Mouse (Mus musculus) liver, embryonic 13.5 days (tissue): ENCODE data around the gene Kdelc2. TPM values are rescaled to one million over a fixed set of nuclear protein-coding genes. Genes with fewer than 3 reads are reported as not detected.

Experiments
- ATAC-seq: fragments of 200-750 bp; cut with Nextera tagmentation; 2 replicates; pipeline ENCODE4 v1.8.0; 2017; ENCODE audit warnings: low read depth, mild to moderate bottlenecking, moderate number of reproducible peaks, moderate library complexity
- DNase-seq: peaks from one replicate; pipeline ENCODE4 v3.0.0; 2022
- H3K27ac ChIP-seq: fragments of 300-500 bp; sonication (generic); 2 replicates; pipeline ENCODE4 v1.5.1; 2015; ENCODE audit warnings: moderate library complexity, mild to moderate bottlenecking, inconsistent platforms
- H3K27me3 ChIP-seq: fragments of 300-500 bp; sonication (generic); 2 replicates; pipeline ENCODE4 v1.6.1; 2015; ENCODE audit warnings: mild to moderate bottlenecking, inconsistent platforms
- H3K36me3 ChIP-seq: fragments of 300-500 bp; sonication (generic); 2 replicates; pipeline ENCODE4 v1.6.1; 2015; ENCODE audit warnings: mild to moderate bottlenecking, inconsistent platforms
- H3K4me1 ChIP-seq: fragments of 300-500 bp; sonication (generic); replicated peaks from 2 replicates; pipeline ENCODE4 v1.6.1; 2015; ENCODE audit warnings: inconsistent platforms
- H3K4me2 ChIP-seq: fragments of 300-500 bp; sonication (generic); 2 replicates; pipeline ENCODE4 v1.6.1; 2015; ENCODE audit warnings: inconsistent platforms, mild to moderate bottlenecking, moderate library complexity
- H3K4me3 ChIP-seq: fragments of 300-500 bp; sonication (generic); replicated peaks from 2 replicates; pipeline ENCODE4 v1.5.1; 2015; ENCODE audit warnings: mild to moderate bottlenecking, inconsistent platforms
- H3K9ac ChIP-seq: fragments of 300-500 bp; sonication (generic); 2 replicates; pipeline ENCODE4 v1.6.1; 2015; ENCODE audit warnings: mild to moderate bottlenecking, inconsistent platforms
- H3K9me3 ChIP-seq: fragments of 300-500 bp; sonication (generic); replicated peaks from 2 replicates; pipeline ENCODE4 v1.6.1; 2016; ENCODE audit warnings: inconsistent platforms
- WGBS: fragments of 180-500 bp; shearing (Covaris S2); methylation state at CpG from one replicate; pipeline ENCODE4 v1.1.7; 2015; ENCODE audit not compliant: insufficient replicate concordance; 5-methylcytosine and 5-hydroxymethylcytosine counted together
- polyA plus RNA-seq: library from polyadenylated mRNA; unstranded; fragments of >200 nt; fragmentation: Nextera tagmentation; extraction: Ambion mirVana; gene quantifications from 2 replicates; pipeline ENCODE4 v1.2.1, GENCODE M21; 2015

The Kdelc2 gene
- 5.3 and 6.6 TPM in 2 replicates for polyA plus RNA-seq

- Histone ChIP-seq H3K4me2 (peak within 1 kb of the TSS; percentile 77), H3K9ac (peak within 1 kb of the TSS; percentile 72), H3K4me1 (peaks cover 12% of the 10 kb centered on the region; the same call in 1 of the 2 replicates), H3K36me3 (no peaks in the 10 kb centered on the region), H3K9me3 (no peaks in the 10 kb centered on the region), H3K27me3 (peaks cover 26% of the 10 kb centered on the region), H3K27ac (peak within 1 kb of the TSS; percentile 76), H3K4me3 (peak within 1 kb of the TSS; percentile 66)
- ATAC-seq (peak; percentile 74), DNase-seq (peak; percentile 17)
- WGBS, result under 1% methylated on average over 75 of the region's 75 CpGs
Observed at GRCm38 (mm10) chr9:53383951-53384866, at the start of gene Kdelc2. TSS of gene Kdelc2 (plus strand) at chr9:53384025.

- Histone ChIP-seq H3K27ac (no peak overlapping the region), H3K4me2 (no peak overlapping the region), H3K4me3 (no peak overlapping the region), H3K27me3 (peaks cover 4% of the 10 kb centered on the region; the same call in 1 of the 2 replicates), H3K36me3 (no peaks in the 10 kb centered on the region), H3K4me1 (0 out of 2 replicates have a peak, but pooled peaks cover 3% of the 10 kb centered on the region), H3K9ac (no peak overlapping the region), H3K9me3 (no peaks in the 10 kb centered on the region)
- DNase-seq (no peak), ATAC-seq (no peak)
- WGBS, result 63% methylated on average over 3 of the region's 3 CpGs
Observed at GRCm38 (mm10) chr9:53335131-53335530, 48.7 kb upstream of the Kdelc2 start.

GRCm38 (mm10) chr9:53339603-53340002, 44.2 kb upstream of the Kdelc2 start:
- Histone ChIP-seq H3K9ac (no peak overlapping the region), H3K36me3 (no peaks in the 10 kb centered on the region), H3K27me3 (peaks cover 22% of the 10 kb centered on the region), H3K4me2 (no peak overlapping the region), H3K4me1 (no peaks in the 10 kb centered on the region), H3K4me3 (no peak overlapping the region), H3K9me3 (no peaks in the 10 kb centered on the region), H3K27ac (no peak overlapping the region)
- DNase-seq (no peak), ATAC-seq (no peak)
- 69% methylated on average over 7 of the region's 7 CpGs for WGBS

GRCm38 (mm10) chr9:53340328-53340916, 43.4 kb upstream of the Kdelc2 start:
- no peak for DNase-seq
- H3K27ac ChIP-seq, result no peak overlapping the region

GRCm38 (mm10) chr9:53340969-53341368, 42.9 kb upstream of the Kdelc2 start:
- no peaks in the 10 kb centered on the region for H3K36me3 ChIP-seq
- peaks cover 22% of the 10 kb centered on the region for H3K27me3 ChIP-seq
- H3K4me2 ChIP-seq, result peak overlapping the region; percentile 39
- ATAC-seq, result no peak
- no peaks in the 10 kb centered on the region for H3K4me1 ChIP-seq
- no peaks in the 10 kb centered on the region for H3K9me3 ChIP-seq
- no peak for DNase-seq
- no peak overlapping the region for H3K27ac ChIP-seq
- peak overlapping the region; percentile 47 for H3K4me3 ChIP-seq
- WGBS, result 7% methylated on average over 14 of the region's 14 CpGs
- H3K9ac ChIP-seq, result peak overlapping the region; percentile 31

More at GRCm38 (mm10) chr9:53340328-53340916, 43.4 kb upstream of the Kdelc2 start:
- Histone ChIP-seq H3K36me3 (no peaks in the 10 kb centered on the region), H3K27me3 (peaks cover 22% of the 10 kb centered on the region), H3K9ac (no peak overlapping the region), H3K4me2 (peak overlapping the region; percentile 39), H3K9me3 (no peaks in the 10 kb centered on the region), H3K4me3 (peak overlapping the region; percentile 47), H3K4me1 (no peaks in the 10 kb centered on the region)
- 32% methylated on average over 17 of the region's 17 CpGs for WGBS
- no peak for ATAC-seq

- H3K27ac ChIP-seq, result no peak overlapping the region
- peaks cover 22% of the 10 kb centered on the region for H3K27me3 ChIP-seq
- no peaks in the 10 kb centered on the region for H3K4me1 ChIP-seq
- DNase-seq (no peak), ATAC-seq (no peak)
- H3K9ac ChIP-seq, result no peak overlapping the region
- peak overlapping the region; percentile 47; the same call in 1 of the 2 replicates for H3K4me3 ChIP-seq
- no peaks in the 10 kb centered on the region for H3K9me3 ChIP-seq
- 50% methylated on average over 3 of the region's 3 CpGs for WGBS
- H3K4me2 ChIP-seq, result peak overlapping the region; percentile 39; the same call in 1 of the 2 replicates
- no peaks in the 10 kb centered on the region for H3K36me3 ChIP-seq
Observed at GRCm38 (mm10) chr9:53341981-53342380, 41.8 kb upstream of the Kdelc2 start.

- 63% methylated on average over 9 of the region's 9 CpGs for WGBS
- Histone ChIP-seq H3K27ac (no peak overlapping the region), H3K4me1 (no peaks in the 10 kb centered on the region), H3K4me3 (no peak overlapping the region), H3K27me3 (peaks cover 19% of the 10 kb centered on the region), H3K4me2 (no peak overlapping the region), H3K9ac (no peak overlapping the region), H3K36me3 (no peaks in the 10 kb centered on the region), H3K9me3 (no peaks in the 10 kb centered on the region)
- ATAC-seq (no peak), DNase-seq (no peak)
Observed at GRCm38 (mm10) chr9:53344646-53345432, 39.0 kb upstream of the Kdelc2 start.

GRCm38 (mm10) chr9:53345728-53346127, 38.1 kb upstream of the Kdelc2 start:
- WGBS, result 58% methylated on average over 3 of the region's 3 CpGs
- Histone ChIP-seq H3K27me3 (peaks cover 13% of the 10 kb centered on the region), H3K4me2 (no peak overlapping the region), H3K36me3 (no peaks in the 10 kb centered on the region), H3K4me1 (no peaks in the 10 kb centered on the region), H3K9ac (no peak overlapping the region), H3K9me3 (no peaks in the 10 kb centered on the region), H3K4me3 (no peak overlapping the region), H3K27ac (no peak overlapping the region)
- DNase-seq, result no peak
- no peak for ATAC-seq

GRCm38 (mm10) chr9:53346402-53346801, 37.4 kb upstream of the Kdelc2 start:
- H3K9ac ChIP-seq, result no peak overlapping the region

GRCm38 (mm10) chr9:53349211-53349610, 34.6 kb upstream of the Kdelc2 start:
- Histone ChIP-seq H3K36me3 (no peaks in the 10 kb centered on the region), H3K9ac (no peak overlapping the region), H3K27ac (no peak overlapping the region), H3K9me3 (no peaks in the 10 kb centered on the region), H3K4me2 (no peak overlapping the region), H3K4me1 (no peaks in the 10 kb centered on the region), H3K4me3 (no peak overlapping the region), H3K27me3 (no peaks in the 10 kb centered on the region)
- no peak for DNase-seq
- no peak for ATAC-seq
- WGBS, result 51% methylated on average over 1 of the region's 1 CpGs

More at GRCm38 (mm10) chr9:53346402-53346801, 37.4 kb upstream of the Kdelc2 start:
- Histone ChIP-seq H3K9me3 (no peaks in the 10 kb centered on the region), H3K4me3 (no peak overlapping the region), H3K27ac (no peak overlapping the region), H3K36me3 (no peaks in the 10 kb centered on the region), H3K4me2 (no peak overlapping the region), H3K4me1 (no peaks in the 10 kb centered on the region), H3K27me3 (peaks cover 7% of the 10 kb centered on the region; the same call in 1 of the 2 replicates)
- ATAC-seq (no peak), DNase-seq (no peak)
- WGBS, result 58% methylated on average over 6 of the region's 6 CpGs

GRCm38 (mm10) chr9:53350331-53350730, 33.5 kb upstream of the Kdelc2 start:
- no peaks in the 10 kb centered on the region for H3K4me1 ChIP-seq
- no peaks in the 10 kb centered on the region for H3K27me3 ChIP-seq
- ATAC-seq, result no peak
- no peaks in the 10 kb centered on the region for H3K9me3 ChIP-seq
- no peak for DNase-seq
- no peak overlapping the region for H3K4me3 ChIP-seq
- no peak overlapping the region for H3K9ac ChIP-seq
- 56% methylated on average over 2 of the region's 2 CpGs for WGBS
- no peaks in the 10 kb centered on the region for H3K36me3 ChIP-seq
- no peak overlapping the region for H3K27ac ChIP-seq
- no peak overlapping the region for H3K4me2 ChIP-seq
